Mouse (Mus musculus): ENCODE data around the gene Klf17. TPM values are rescaled to one million over a fixed set of nuclear protein-coding genes. Genes with fewer than 3 reads are reported as not detected.

The Klf17 gene
- not detected in 2 replicates for polyA plus RNA-seq (2014; fragmentation: Nextera tagmentation; extraction: Ambion mirVana)

DNA sequence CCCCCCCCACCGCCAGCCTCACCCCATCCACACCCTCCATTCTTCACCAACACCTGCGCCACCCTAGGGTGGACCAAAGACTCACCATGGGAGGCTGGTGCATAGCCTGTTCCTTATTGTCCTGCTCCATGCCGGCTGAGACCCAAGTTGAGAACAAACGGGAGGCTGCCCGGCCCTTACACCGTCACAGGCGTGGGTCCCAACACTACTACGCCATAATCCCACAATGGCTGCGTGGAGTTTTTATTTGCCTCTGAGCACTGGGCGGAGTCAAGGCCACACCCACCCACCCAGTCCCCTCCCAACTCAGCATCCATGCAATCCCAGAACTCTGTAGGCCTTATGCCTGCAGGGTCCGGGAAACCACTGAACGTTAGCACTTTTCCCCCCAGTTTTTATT, at the start of gene Klf17:
Gene Klf17, minus strand, starts transcription at position 233 of the 400 bp plus-strand sequence.
- no peak within 1 kb of the TSS for H3K4me3 ChIP-seq (ENCODE audit: control insufficient read depth in 1 of 2, insufficient read depth in 1 of 2, low read depth in 1 of 2, low read length in 2 of 2)
- H3K9ac ChIP-seq (ENCODE audit: low read length): no peak within 1 kb of the TSS
- no peaks in the 10 kb centered on the region for H3K36me3 ChIP-seq (ENCODE audit: control insufficient read depth, insufficient read depth, low read length)
- no peaks in the 10 kb centered on the region for H3K27me3 ChIP-seq (ENCODE audit: control insufficient read depth, insufficient read depth, low read length)
- H3K4me2 ChIP-seq (ENCODE audit: low read length): no peak within 1 kb of the TSS
- no peak within 1 kb of the TSS for H3K27ac ChIP-seq (replicated peaks in 1 of 2; ENCODE audit: control insufficient read depth in 1 of 2, insufficient read depth in 1 of 2, low read depth in 2 of 2, low read length in 2 of 2)
- no peaks in the 10 kb centered on the region for H3K4me1 ChIP-seq (ENCODE audit: control insufficient read depth in 2 of 2, insufficient read depth in 2 of 2, low read length in 2 of 2)
- 74% methylated on average over 12 of the region's 12 CpGs for WGBS
- ATAC-seq (ENCODE audit: insufficient number of reproducible peaks, insufficient read depth, low FRiP score, low read depth): no peak
- H3K9me3 ChIP-seq (ENCODE audit: control insufficient read depth, low read length): no peaks in the 10 kb centered on the region

DNA sequence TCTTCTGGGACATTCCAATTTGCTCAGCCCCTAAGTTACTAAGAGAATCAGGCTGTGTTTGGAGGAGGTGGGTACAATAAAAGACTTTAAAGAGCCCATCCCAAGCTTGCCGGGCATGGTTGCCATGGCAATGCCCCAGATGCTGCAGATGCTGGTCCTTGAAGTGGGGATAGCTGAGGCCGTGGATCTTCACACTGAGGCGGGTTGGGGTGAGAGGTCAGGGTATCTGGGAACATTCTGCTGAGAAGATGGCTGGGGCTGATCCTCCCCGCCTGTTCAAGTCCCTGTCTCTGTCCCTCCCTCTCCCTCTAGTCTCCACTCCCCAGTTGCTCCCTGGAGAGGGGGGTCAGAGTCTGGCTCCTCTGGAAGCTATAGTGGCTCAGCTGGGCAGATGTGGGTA, 48.9 kb upstream of the Klf17 start:
- ATAC-seq (ENCODE audit: insufficient number of reproducible peaks, insufficient read depth, low FRiP score, low read depth): no peak
- H3K27me3 ChIP-seq (ENCODE audit: control insufficient read depth, insufficient read depth, low read length): no peaks in the 10 kb centered on the region
- H3K9ac ChIP-seq (ENCODE audit: low read length): no peak overlapping the region
- H3K27ac ChIP-seq (replicated peaks in 1 of 2; ENCODE audit: control insufficient read depth in 1 of 2, insufficient read depth in 1 of 2, low read depth in 2 of 2, low read length in 2 of 2): no peak overlapping the region
- H3K4me1 ChIP-seq (ENCODE audit: control insufficient read depth in 2 of 2, insufficient read depth in 2 of 2, low read length in 2 of 2): peaks cover 5% of the 10 kb centered on the region in 2 experiments; a peak in 3 of 4 replicates
- H3K4me3 ChIP-seq (ENCODE audit: control insufficient read depth in 1 of 2, insufficient read depth in 1 of 2, low read depth in 1 of 2, low read length in 2 of 2): no peak overlapping the region
- peaks cover 8% of the 10 kb centered on the region; the same call in 1 of the 2 replicates for H3K9me3 ChIP-seq (ENCODE audit: control insufficient read depth, low read length)
- no peaks in the 10 kb centered on the region for H3K36me3 ChIP-seq (ENCODE audit: control insufficient read depth, insufficient read depth, low read length)
- WGBS: 63% methylated on average over 4 of the region's 4 CpGs
- H3K4me2 ChIP-seq (ENCODE audit: low read length): no peak overlapping the region

DNA sequence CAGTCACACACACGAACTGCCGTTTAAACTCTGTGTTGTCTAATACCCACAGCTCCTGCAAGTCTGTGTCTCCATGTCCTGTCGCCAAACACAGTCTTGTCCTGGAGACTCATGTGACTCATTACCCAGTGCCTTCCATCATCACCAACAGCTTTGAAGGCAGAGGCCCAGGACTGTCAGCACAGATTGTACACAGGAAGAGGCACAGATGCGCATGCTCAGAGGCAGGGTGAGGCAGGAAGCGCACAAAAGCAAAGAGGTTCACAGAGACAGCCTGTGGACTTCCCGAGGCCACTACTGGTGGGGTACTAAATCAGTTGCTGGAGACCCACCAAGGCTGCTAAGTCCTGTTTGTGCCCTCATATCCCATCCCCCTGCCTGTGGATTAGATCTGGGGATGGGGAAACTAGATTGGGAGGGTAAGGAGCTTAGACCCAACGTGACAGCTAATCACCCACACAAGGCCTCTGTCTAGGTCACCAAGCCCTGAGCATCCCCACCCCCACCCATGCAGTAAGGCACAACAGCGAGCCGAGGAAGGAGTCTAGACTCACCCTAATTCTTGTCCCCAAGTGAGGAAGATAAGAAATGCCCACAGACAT, 48.2 kb upstream of the Klf17 start:
- WGBS: 38% methylated on average over 9 of the region's 9 CpGs
- no peak overlapping the region for H3K9ac ChIP-seq (ENCODE audit: low read length)
- no peaks in the 10 kb centered on the region for H3K36me3 ChIP-seq (ENCODE audit: control insufficient read depth, insufficient read depth, low read length)
- H3K4me3 ChIP-seq (ENCODE audit: control insufficient read depth in 1 of 2, insufficient read depth in 1 of 2, low read depth in 1 of 2, low read length in 2 of 2): no peak overlapping the region
- peaks cover 8% of the 10 kb centered on the region; the same call in 1 of the 2 replicates for H3K9me3 ChIP-seq (ENCODE audit: control insufficient read depth, low read length)
- H3K27me3 ChIP-seq (ENCODE audit: control insufficient read depth, insufficient read depth, low read length): no peaks in the 10 kb centered on the region
- H3K4me1 ChIP-seq (ENCODE audit: control insufficient read depth in 2 of 2, insufficient read depth in 2 of 2, low read length in 2 of 2): peaks cover 5% of the 10 kb centered on the region in 2 experiments; a peak in 3 of 4 replicates
- ATAC-seq (ENCODE audit: insufficient number of reproducible peaks, insufficient read depth, low FRiP score, low read depth): 0 out of 2 replicates have a peak, but pooled peaks have one; percentile 43
- H3K4me2 ChIP-seq (ENCODE audit: low read length): no peak overlapping the region
- no peak overlapping the region for H3K27ac ChIP-seq (replicated peaks in 1 of 2; ENCODE audit: control insufficient read depth in 1 of 2, insufficient read depth in 1 of 2, low read depth in 2 of 2, low read length in 2 of 2)

DNA sequence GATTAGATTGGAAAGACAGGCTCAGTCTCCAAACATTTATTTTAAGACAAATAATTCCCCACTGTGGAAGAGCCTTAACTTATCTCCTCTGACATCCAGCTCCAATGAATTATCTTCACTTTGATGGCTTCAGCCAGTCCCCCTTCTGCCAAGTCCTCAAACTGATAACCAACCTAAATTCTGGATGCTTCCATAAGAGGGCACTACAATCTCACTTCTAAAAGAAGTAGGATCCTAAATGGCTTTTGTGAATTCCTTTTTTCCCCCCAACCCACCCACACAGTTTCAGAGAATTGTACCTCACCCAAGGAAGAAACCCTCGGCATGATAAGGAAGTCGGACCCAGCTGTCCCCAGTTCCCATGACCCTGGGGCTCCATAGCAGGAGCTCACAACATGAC, 45.5 kb upstream of the Klf17 start:
- H3K27ac ChIP-seq (replicated peaks in 1 of 2; ENCODE audit: control insufficient read depth in 1 of 2, insufficient read depth in 1 of 2, low read depth in 2 of 2, low read length in 2 of 2): no peak overlapping the region
- 47% methylated on average over 2 of the region's 2 CpGs for WGBS
- no peaks in the 10 kb centered on the region for H3K9me3 ChIP-seq (ENCODE audit: control insufficient read depth, low read length)
- ATAC-seq (ENCODE audit: insufficient number of reproducible peaks, insufficient read depth, low FRiP score, low read depth): no peak
- H3K4me2 ChIP-seq (ENCODE audit: low read length): no peak overlapping the region
- H3K36me3 ChIP-seq (ENCODE audit: control insufficient read depth, insufficient read depth, low read length): no peaks in the 10 kb centered on the region
- no peak overlapping the region for H3K9ac ChIP-seq (ENCODE audit: low read length)
- H3K4me1 ChIP-seq (ENCODE audit: control insufficient read depth in 2 of 2, insufficient read depth in 2 of 2, low read length in 2 of 2): peaks cover 5% of the 10 kb centered on the region in 2 experiments; a peak in 3 of 4 replicates
- no peak overlapping the region for H3K4me3 ChIP-seq (ENCODE audit: control insufficient read depth in 1 of 2, insufficient read depth in 1 of 2, low read depth in 1 of 2, low read length in 2 of 2)
- H3K27me3 ChIP-seq (ENCODE audit: control insufficient read depth, insufficient read depth, low read length): no peaks in the 10 kb centered on the region

DNA sequence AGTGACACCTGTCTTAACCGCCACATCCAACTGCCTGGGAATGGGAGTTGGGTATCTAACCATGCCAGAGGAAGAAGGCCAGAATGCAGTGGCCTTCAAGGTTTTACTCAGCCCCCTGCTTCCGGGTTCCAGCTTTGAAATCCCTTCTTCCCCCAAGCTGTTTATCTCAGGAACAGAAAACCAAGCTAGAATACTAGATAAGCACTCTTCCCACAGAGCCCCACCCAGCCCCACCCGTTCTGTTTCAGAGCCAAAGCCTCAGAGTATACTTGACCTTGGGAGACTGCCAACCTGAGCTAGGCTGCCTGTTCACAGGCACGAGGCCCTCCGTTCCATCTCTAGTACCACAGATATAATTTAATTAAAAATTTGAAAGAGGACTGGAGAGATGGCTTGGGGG, 41.5 kb upstream of the Klf17 start:
- no peaks in the 10 kb centered on the region for H3K4me1 ChIP-seq (ENCODE audit: control insufficient read depth in 2 of 2, insufficient read depth in 2 of 2, low read length in 2 of 2)
- no peak overlapping the region for H3K4me3 ChIP-seq (ENCODE audit: control insufficient read depth in 1 of 2, insufficient read depth in 1 of 2, low read depth in 1 of 2, low read length in 2 of 2)
- WGBS: 40% methylated on average over 5 of the region's 5 CpGs
- no peaks in the 10 kb centered on the region for H3K36me3 ChIP-seq (ENCODE audit: control insufficient read depth, insufficient read depth, low read length)
- no peak; the same call in 1 of the 2 replicates for ATAC-seq (ENCODE audit: insufficient number of reproducible peaks, insufficient read depth, low FRiP score, low read depth)
- no peak overlapping the region for H3K9ac ChIP-seq (ENCODE audit: low read length)
- H3K27ac ChIP-seq (replicated peaks in 1 of 2; ENCODE audit: control insufficient read depth in 1 of 2, insufficient read depth in 1 of 2, low read depth in 2 of 2, low read length in 2 of 2): no peak overlapping the region
- H3K4me2 ChIP-seq (ENCODE audit: low read length): no peak overlapping the region
- no peaks in the 10 kb centered on the region for H3K27me3 ChIP-seq (ENCODE audit: control insufficient read depth, insufficient read depth, low read length)
- no peaks in the 10 kb centered on the region for H3K9me3 ChIP-seq (ENCODE audit: control insufficient read depth, low read length)

DNA sequence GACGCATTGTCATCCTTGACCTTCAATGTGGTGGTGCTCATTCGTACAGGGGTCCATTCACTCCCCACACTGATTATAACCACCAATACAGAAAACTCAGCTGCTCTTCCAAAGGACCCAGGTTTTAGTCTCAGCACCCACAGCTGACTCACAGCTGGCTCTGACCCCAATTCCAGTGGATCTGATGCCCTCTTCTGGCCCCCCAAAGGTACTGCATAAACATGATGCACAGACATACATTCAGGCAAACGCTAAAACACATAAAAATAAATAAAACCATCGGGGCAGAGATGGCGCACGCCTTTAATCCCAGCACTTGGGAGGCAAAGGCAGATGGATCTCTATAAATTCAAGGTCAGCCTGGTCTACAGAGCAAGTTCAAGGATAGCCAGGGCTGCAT, 34.5 kb upstream of the Klf17 start:
- H3K4me3 ChIP-seq (ENCODE audit: control insufficient read depth in 1 of 2, insufficient read depth in 1 of 2, low read depth in 1 of 2, low read length in 2 of 2): no peak overlapping the region
- no peak for ATAC-seq (ENCODE audit: insufficient number of reproducible peaks, insufficient read depth, low FRiP score, low read depth)
- H3K4me2 ChIP-seq (ENCODE audit: low read length): no peak overlapping the region
- H3K36me3 ChIP-seq (ENCODE audit: control insufficient read depth, insufficient read depth, low read length): no peaks in the 10 kb centered on the region
- H3K9ac ChIP-seq (ENCODE audit: low read length): no peak overlapping the region
- no peaks in the 10 kb centered on the region for H3K4me1 ChIP-seq (ENCODE audit: control insufficient read depth in 2 of 2, insufficient read depth in 2 of 2, low read length in 2 of 2)
- WGBS: 74% methylated on average over 6 of the region's 6 CpGs
- H3K9me3 ChIP-seq (ENCODE audit: control insufficient read depth, low read length): 0 out of 2 replicates have a peak, but pooled peaks cover 4% of the 10 kb centered on the region
- no peaks in the 10 kb centered on the region for H3K27me3 ChIP-seq (ENCODE audit: control insufficient read depth, insufficient read depth, low read length)
- H3K27ac ChIP-seq (replicated peaks in 1 of 2; ENCODE audit: control insufficient read depth in 1 of 2, insufficient read depth in 1 of 2, low read depth in 2 of 2, low read length in 2 of 2): no peak overlapping the region

DNA sequence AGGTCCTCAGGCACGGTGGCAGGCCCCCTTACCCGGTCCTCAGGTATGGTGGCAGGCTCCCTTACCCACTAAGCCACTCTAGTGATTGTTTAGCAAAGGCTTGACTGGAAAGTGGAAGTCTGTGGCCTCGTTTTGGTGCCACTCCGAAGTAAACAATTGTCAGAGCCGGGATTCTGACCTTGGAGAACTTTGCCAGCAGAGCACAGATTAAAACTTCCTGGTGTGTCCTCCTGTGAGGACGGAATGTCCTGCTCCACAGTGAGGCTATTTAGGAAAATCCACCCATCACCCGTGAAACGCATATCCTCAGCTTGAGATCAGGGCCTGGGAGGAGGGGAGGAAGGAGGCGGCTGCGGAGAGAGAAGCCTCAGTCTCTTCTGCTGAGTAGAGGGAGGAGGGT, 22.9 kb upstream of the Klf17 start:
- Histone ChIP-seq H3K36me3 (ENCODE audit: control insufficient read depth, insufficient read depth, low read length) (no peaks in the 10 kb centered on the region), H3K4me3 (ENCODE audit: control insufficient read depth in 1 of 2, insufficient read depth in 1 of 2, low read depth in 1 of 2, low read length in 2 of 2) (no peak overlapping the region), H3K9ac (ENCODE audit: low read length) (no peak overlapping the region), H3K9me3 (ENCODE audit: control insufficient read depth, low read length) (no peaks in the 10 kb centered on the region), H3K27ac (replicated peaks in 1 of 2; ENCODE audit: control insufficient read depth in 1 of 2, insufficient read depth in 1 of 2, low read depth in 2 of 2, low read length in 2 of 2) (no peak overlapping the region), H3K4me1 (ENCODE audit: control insufficient read depth in 2 of 2, insufficient read depth in 2 of 2, low read length in 2 of 2) (no peaks in the 10 kb centered on the region; a peak in 1 of 4 replicates), H3K4me2 (ENCODE audit: low read length) (no peak overlapping the region), H3K27me3 (ENCODE audit: control insufficient read depth, insufficient read depth, low read length) (no peaks in the 10 kb centered on the region)
- no peak for ATAC-seq (ENCODE audit: insufficient number of reproducible peaks, insufficient read depth, low FRiP score, low read depth)
- WGBS: 52% methylated on average over 10 of the region's 10 CpGs

DNA sequence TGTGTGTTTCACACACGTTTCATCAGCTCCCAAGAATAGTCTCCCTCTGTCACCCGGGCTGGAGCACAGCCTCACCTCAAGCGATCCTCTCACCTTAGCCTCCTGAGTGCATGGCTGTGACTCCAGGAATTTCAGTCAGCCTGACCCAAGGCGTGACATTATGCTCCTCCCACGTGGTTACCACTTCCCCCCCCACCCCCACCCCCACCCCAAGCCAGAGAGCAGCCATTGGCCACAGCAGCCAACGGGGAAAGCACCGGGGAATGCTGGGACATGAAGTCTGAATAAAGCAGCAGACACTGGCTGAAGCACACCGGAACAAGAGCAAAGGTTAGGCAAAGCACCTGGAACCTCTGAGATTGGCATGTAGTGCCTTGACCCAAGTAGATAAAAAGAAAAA, 21.5 kb upstream of the Klf17 start:
- H3K27me3 ChIP-seq (ENCODE audit: control insufficient read depth, insufficient read depth, low read length): no peaks in the 10 kb centered on the region
- H3K4me3 ChIP-seq (ENCODE audit: control insufficient read depth in 1 of 2, insufficient read depth in 1 of 2, low read depth in 1 of 2, low read length in 2 of 2): no peak overlapping the region
- WGBS: 27% methylated on average over 8 of the region's 8 CpGs
- peak overlapping the region; percentile 38 for H3K4me2 ChIP-seq (ENCODE audit: low read length)
- H3K9me3 ChIP-seq (ENCODE audit: control insufficient read depth, low read length): no peaks in the 10 kb centered on the region
- no peaks in the 10 kb centered on the region; a peak in 1 of 4 replicates for H3K4me1 ChIP-seq (ENCODE audit: control insufficient read depth in 2 of 2, insufficient read depth in 2 of 2, low read length in 2 of 2)
- H3K36me3 ChIP-seq (ENCODE audit: control insufficient read depth, insufficient read depth, low read length): no peaks in the 10 kb centered on the region
- ATAC-seq (ENCODE audit: insufficient number of reproducible peaks, insufficient read depth, low FRiP score, low read depth): peak; percentile 54; the same call in 1 of the 2 replicates
- no peak overlapping the region for H3K27ac ChIP-seq (replicated peaks in 1 of 2; ENCODE audit: control insufficient read depth in 1 of 2, insufficient read depth in 1 of 2, low read depth in 2 of 2, low read length in 2 of 2)
- H3K9ac ChIP-seq (ENCODE audit: low read length): 0 out of 2 replicates have a peak overlapping the region, but pooled peaks have one; percentile 25

Data from heart, embryonic 14.5 days (tissue).